Mouse (Mus musculus) lung, embryonic 16.5 days (tissue): ENCODE data around the gene Gp5. TPM values are rescaled to one million over a fixed set of nuclear protein-coding genes. Genes with fewer than 3 reads are reported as not detected.
"Not testable (repeated sequence)": the region's sequence is repeated elsewhere in the genome, so short reads cannot be mapped to it uniquely, and the experiment has no call there.

ENCODE experiments used
- ATAC-seq: fragments of 200-750 bp; cut with Nextera tagmentation; 2 replicates; pipeline ENCODE4 v1.8.0; 2017; ENCODE audit warnings: low read depth, mild to moderate bottlenecking, moderate library complexity
- H3K27ac ChIP-seq: fragments of 300-500 bp; sonication (generic); 2 replicates; pipeline ENCODE4 v1.5.1; 2014; ENCODE audit warnings: mild to moderate bottlenecking, control low read depth, low read length
- H3K27me3 ChIP-seq: fragments of 300-500 bp; sonication (generic); 2 replicates; pipeline ENCODE4 v1.6.1; 2014; ENCODE audit warnings: low read depth, low read length, mixed read lengths; ENCODE audit not compliant: control insufficient read depth, insufficient read depth
- H3K36me3 ChIP-seq: fragments of 300-500 bp; sonication (generic); 2 replicates; pipeline ENCODE4 v1.6.1; 2014; ENCODE audit warnings: low read length; ENCODE audit not compliant: control insufficient read depth, insufficient read depth
- H3K4me1 ChIP-seq: fragments of 300-500 bp; sonication (generic); replicated peaks from 2 replicates; pipeline ENCODE4 v1.6.1; 2014; ENCODE audit warnings: low read length, mixed read lengths; ENCODE audit not compliant: control insufficient read depth, insufficient read depth
- H3K4me2 ChIP-seq: fragments of 300-500 bp; sonication (generic); 2 replicates; pipeline ENCODE4 v1.6.1; 2014; ENCODE audit warnings: low read depth, low read length, control low read depth
- H3K4me3 ChIP-seq: fragments of 300-500 bp; sonication (generic); 2 replicates; pipeline ENCODE4 v1.5.1; 2014; ENCODE audit warnings: mild to moderate bottlenecking, low read length, control low read depth
- H3K9ac ChIP-seq: fragments of 300-500 bp; sonication (generic); 2 replicates; pipeline ENCODE4 v1.6.1; 2014; ENCODE audit warnings: low read length, control low read depth
- H3K9me3 ChIP-seq: fragments of 300-500 bp; sonication (generic); 2 replicates; pipeline ENCODE4 v1.6.1; 2016; ENCODE audit warnings: low read length; ENCODE audit not compliant: control insufficient read depth
- WGBS: fragments of 180-500 bp; shearing (Covaris S2); extraction: QIAGEN DNeasy Blood & Tissue Kit; methylation state at CpG from one replicate; pipeline ENCODE4 v1.1.7; 2014; 5-methylcytosine and 5-hydroxymethylcytosine counted together
- polyA plus RNA-seq: library from polyadenylated mRNA; unstranded; fragments of >200 nt; fragmentation: Nextera tagmentation; extraction: Ambion mirVana; gene quantifications from 2 replicates; pipeline ENCODE4 v1.2.1, GENCODE M21; 2015

The Gp5 gene
- polyA plus RNA-seq, result 1.8 and 2.0 TPM in 2 replicates

- ATAC-seq, result no peak
- Histone ChIP-seq H3K36me3 (peaks cover 2% of the 10 kb centered on the region; the same call in 1 of the 2 replicates), H3K27me3 (peaks cover 45% of the 10 kb centered on the region), H3K4me1 (peaks cover 22% of the 10 kb centered on the region), H3K27ac (no peak within 1 kb of the TSS), H3K9me3 (no peaks in the 10 kb centered on the region), H3K9ac (no peak within 1 kb of the TSS), H3K4me2 (peak within 1 kb of the TSS; percentile 93), H3K4me3 (peak within 1 kb of the TSS; percentile 59)
These were observed at the start of gene Gp5 for GRCm38 (mm10) chr16:30310647-30311046. TSS of gene Gp5 (minus strand) at chr16:30310779.

DNA sequence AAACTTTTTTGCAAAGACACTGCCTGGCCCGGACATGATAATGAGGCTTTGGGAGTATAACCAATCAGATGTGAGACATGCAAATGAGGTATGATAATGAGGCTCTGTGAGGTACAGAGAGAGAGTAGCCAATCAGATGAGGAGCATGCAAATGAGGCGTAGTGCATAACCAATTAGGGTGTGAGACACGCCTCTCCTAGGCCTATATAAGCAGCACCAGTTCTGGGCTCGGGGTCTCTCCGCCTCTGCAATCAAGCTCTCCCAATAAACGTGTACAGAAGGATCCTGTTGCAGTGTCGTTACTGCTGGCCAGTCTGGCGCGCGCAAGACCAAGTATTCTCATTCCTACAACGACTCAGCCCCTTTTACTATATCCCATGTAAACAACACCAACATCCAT lies 42.9 kb upstream of the Gp5 start:
- WGBS, result 92% methylated on average over 11 of the region's 11 CpGs
- ATAC-seq, H3K9me3 ChIP-seq, H3K4me2 ChIP-seq, H3K4me1 ChIP-seq, H3K36me3 ChIP-seq, H3K27ac ChIP-seq, H3K9ac ChIP-seq, H3K27me3 ChIP-seq, H3K4me3 ChIP-seq: not testable (repeated sequence)

DNA sequence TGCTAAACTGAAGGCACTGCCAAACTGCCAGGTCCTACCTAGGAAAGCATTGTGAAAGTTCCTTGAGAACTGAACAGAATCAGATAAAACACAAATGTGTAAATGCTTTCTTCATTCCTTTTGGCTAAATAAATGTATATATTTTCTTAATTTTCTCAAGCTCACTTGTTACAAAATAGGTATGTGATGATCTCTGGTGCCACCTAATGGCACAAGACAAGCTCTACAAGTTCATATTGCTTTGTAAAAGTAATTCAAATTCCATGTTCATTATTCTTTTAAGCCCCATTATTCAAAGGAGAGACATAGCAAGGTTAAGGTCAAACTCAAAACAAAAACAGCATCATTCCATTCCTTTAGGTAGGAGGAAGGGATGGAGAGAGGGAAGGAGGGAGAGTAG lies 3.7 kb upstream of the Gp5 start:
- peaks cover 3% of the 10 kb centered on the region; the same call in 1 of the 2 replicates for H3K36me3 ChIP-seq
- no peak overlapping the region for H3K4me2 ChIP-seq
- H3K27ac ChIP-seq, result no peak overlapping the region
- H3K4me3 ChIP-seq, result no peak overlapping the region
- peaks cover 19% of the 10 kb centered on the region; the same call in 1 of the 2 replicates for H3K27me3 ChIP-seq
- peaks cover 7% of the 10 kb centered on the region for H3K4me1 ChIP-seq
- no peak overlapping the region for H3K9ac ChIP-seq
- no peaks in the 10 kb centered on the region for H3K9me3 ChIP-seq
- no peak for ATAC-seq

GRCm38 (mm10) chr16:30310171-30310515 lies 436 bp downstream of the Gp5 start:
- peaks cover 22% of the 10 kb centered on the region for H3K4me1 ChIP-seq
- H3K36me3 ChIP-seq, result no peaks in the 10 kb centered on the region
- H3K4me2 ChIP-seq, result no peak overlapping the region
- no peak overlapping the region for H3K4me3 ChIP-seq
- H3K9ac ChIP-seq, result no peak overlapping the region
- H3K27me3 ChIP-seq, result peaks cover 45% of the 10 kb centered on the region
- no peaks in the 10 kb centered on the region for H3K9me3 ChIP-seq
- 57% methylated on average over 8 of the region's 8 CpGs for whole genome bisulfite sequencing
- no peak overlapping the region for H3K27ac ChIP-seq
- ATAC-seq, result no peak

- Histone ChIP-seq H3K27ac (no peak overlapping the region), H3K36me3 (no peaks in the 10 kb centered on the region), H3K4me1 (peaks cover 22% of the 10 kb centered on the region), H3K27me3 (peaks cover 46% of the 10 kb centered on the region), H3K9me3 (no peaks in the 10 kb centered on the region), H3K4me3 (peak overlapping the region; percentile 59), H3K4me2 (peak overlapping the region; percentile 93), H3K9ac (peak overlapping the region; percentile 65; the same call in 1 of the 2 replicates)
- no peak for ATAC-seq
- WGBS, result 4% methylated on average over 34 of the region's 34 CpGs
These were observed 996 bp downstream of the Gp5 start for GRCm38 (mm10) chr16:30309395-30310170.

DNA sequence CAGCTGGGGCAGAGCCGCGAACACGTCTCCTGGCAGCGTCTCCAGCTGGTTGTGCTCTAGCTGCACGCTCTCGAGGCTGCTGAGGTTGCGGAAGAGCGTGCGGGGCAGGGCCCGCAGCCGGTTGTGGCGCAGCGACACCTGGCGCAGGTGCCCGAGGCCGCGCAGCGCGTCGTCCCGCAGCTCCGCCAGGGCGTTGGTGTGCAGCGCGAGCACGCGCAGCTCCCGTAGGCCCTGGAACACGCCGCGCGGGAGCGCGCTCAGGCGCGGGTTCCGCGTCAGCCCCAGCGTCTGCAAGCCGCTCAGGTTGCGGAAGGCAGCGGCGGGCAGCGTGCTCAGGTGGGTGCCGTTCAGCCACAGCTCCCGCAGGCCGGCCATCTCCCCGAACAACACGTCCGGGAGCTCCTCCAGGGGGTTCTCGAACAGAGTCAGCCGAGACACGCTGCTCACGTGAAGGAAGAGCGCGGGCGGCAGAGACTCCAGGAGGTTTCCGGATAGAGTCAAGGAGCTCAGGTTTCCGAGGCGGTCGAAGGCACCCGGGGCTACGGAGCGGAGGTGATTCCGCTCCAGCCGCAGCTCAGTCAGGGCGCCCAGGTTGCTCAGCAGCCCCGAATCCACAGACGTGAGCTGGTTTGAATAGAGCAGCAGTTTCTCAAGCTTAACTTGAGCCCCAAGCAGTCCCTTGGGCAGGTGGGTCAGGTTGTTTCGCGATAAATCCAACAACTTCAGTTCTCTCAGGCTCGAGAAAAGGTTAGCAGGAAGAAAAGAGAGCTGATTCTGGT lies 1.8 kb downstream of the Gp5 start:
- H3K9ac ChIP-seq, result peak overlapping the region; percentile 65
- under 1% methylated on average over 64 of the region's 72 CpGs for WGBS
- H3K9me3 ChIP-seq, result no peaks in the 10 kb centered on the region
- H3K27me3 ChIP-seq, result peaks cover 48% of the 10 kb centered on the region
- peak; percentile 70 for ATAC-seq
- H3K4me3 ChIP-seq, result peak overlapping the region; percentile 59
- peaks cover 22% of the 10 kb centered on the region for H3K4me1 ChIP-seq
- peak overlapping the region; percentile 93 for H3K4me2 ChIP-seq
- H3K27ac ChIP-seq, result no peak overlapping the region
- no peaks in the 10 kb centered on the region for H3K36me3 ChIP-seq

- H3K9me3 ChIP-seq, result no peaks in the 10 kb centered on the region
- H3K9ac ChIP-seq, result peak overlapping the region; percentile 65
- H3K4me1 ChIP-seq, result peaks cover 22% of the 10 kb centered on the region
- H3K27ac ChIP-seq, result no peak overlapping the region
- peak overlapping the region; percentile 59 for H3K4me3 ChIP-seq
- H3K27me3 ChIP-seq, result peaks cover 48% of the 10 kb centered on the region
- WGBS, result 9% methylated on average over 29 of the region's 29 CpGs
- peak overlapping the region; percentile 93 for H3K4me2 ChIP-seq
- ATAC-seq, result peak; percentile 28; the same call in 1 of the 2 replicates
- no peaks in the 10 kb centered on the region for H3K36me3 ChIP-seq
These were observed 2.5 kb downstream of the Gp5 start for GRCm38 (mm10) chr16:30307961-30308615.

DNA sequence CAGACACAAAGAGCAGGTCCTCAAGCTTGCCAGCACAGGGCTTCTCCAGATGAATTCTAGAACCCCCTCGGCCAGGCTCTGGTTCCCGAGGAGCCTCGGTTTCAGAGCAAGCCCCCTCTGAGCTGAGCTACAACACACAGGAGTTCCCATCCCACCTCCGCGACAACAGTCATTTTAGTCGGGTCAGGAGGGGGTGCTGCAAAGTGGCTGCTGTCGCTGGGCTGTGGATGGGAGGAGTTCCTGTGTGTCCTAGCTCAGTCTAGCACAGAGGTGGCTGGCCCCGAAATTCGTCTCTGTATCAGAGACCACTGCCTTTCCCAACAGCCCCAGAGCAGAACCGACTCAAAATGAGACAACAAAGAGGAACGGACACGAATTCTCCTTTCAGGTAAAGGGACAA lies 3.3 kb downstream of the Gp5 start:
- Histone ChIP-seq H3K4me2 (no peak overlapping the region), H3K9me3 (no peaks in the 10 kb centered on the region), H3K4me3 (no peak overlapping the region), H3K9ac (no peak overlapping the region), H3K4me1 (peaks cover 22% of the 10 kb centered on the region), H3K36me3 (no peaks in the 10 kb centered on the region), H3K27me3 (peaks cover 48% of the 10 kb centered on the region), H3K27ac (no peak overlapping the region)
- no peak for ATAC-seq
- 47% methylated on average over 12 of the region's 12 CpGs for WGBS

- WGBS, result 77% methylated on average over 4 of the region's 4 CpGs
- Histone ChIP-seq H3K9ac (no peak overlapping the region), H3K4me2 (no peak overlapping the region), H3K4me1 (peaks cover 22% of the 10 kb centered on the region), H3K9me3 (no peaks in the 10 kb centered on the region), H3K36me3 (no peaks in the 10 kb centered on the region), H3K4me3 (no peak overlapping the region), H3K27me3 (peaks cover 46% of the 10 kb centered on the region), H3K27ac (no peak overlapping the region)
- ATAC-seq, result no peak
These were observed 4.5 kb downstream of the Gp5 start for GRCm38 (mm10) chr16:30306102-30306501.
